Mouse (Mus musculus): ENCODE measurements around the gene Rps6kc1. TPM values are rescaled to one million over a fixed set of nuclear protein-coding genes. Genes with fewer than 3 reads are reported as not detected.

Gene Rps6kc1
- polyA plus RNA-seq, 1 experiment from 2014 or later = 23.8 TPM

DNA sequence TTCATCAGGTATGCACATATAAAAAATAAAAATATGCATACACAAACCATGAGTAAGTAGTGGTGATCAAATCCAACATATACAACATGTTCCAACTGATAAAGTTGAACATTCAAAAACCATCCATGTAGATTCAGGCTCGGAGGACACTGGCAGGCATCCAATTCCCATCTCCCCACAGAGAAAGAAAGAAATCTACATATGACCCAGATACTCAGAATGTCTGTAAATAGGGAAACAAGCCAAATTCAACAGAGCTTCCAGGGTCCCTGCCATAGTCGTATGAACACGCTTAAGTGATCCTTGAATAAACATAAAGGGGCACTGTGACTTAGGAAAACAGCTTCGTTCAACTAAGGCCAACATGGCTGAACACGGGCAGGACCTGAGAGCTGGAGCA lies 49.9 kb downstream of the Rps6kc1 start:
- H3K36me3 ChIP-seq (ENCODE audit: control insufficient read depth, insufficient read depth, low read length) = 0 out of 2 replicates have a peak, but pooled peaks cover 4% of the 10 kb centered on the region
- H3K4me1 ChIP-seq (ENCODE audit: control insufficient read depth, insufficient read depth, low read length) = no peaks in the 10 kb centered on the region
- no peaks in the 10 kb centered on the region for H3K27me3 ChIP-seq (replicated peaks; ENCODE audit: control insufficient read depth, insufficient read depth, low read length)
- H3K4me3 ChIP-seq (ENCODE audit: low read depth, low read length) = no peak overlapping the region
- ATAC-seq (no peak), DNase-seq (ENCODE audit: low spot score) (peak; percentile 70)
- no peak overlapping the region for H3K27ac ChIP-seq (ENCODE audit: low read depth, low read length)
- H3K4me2 ChIP-seq (ENCODE audit: low read length) = no peak overlapping the region
- WGBS = 49% methylated on average over 5 of the region's 5 CpGs
- H3K9ac ChIP-seq (ENCODE audit: low read length) = no peak overlapping the region
- no peaks in the 10 kb centered on the region for H3K9me3 ChIP-seq (replicated peaks; ENCODE audit: control insufficient read depth, low read length)

DNA sequence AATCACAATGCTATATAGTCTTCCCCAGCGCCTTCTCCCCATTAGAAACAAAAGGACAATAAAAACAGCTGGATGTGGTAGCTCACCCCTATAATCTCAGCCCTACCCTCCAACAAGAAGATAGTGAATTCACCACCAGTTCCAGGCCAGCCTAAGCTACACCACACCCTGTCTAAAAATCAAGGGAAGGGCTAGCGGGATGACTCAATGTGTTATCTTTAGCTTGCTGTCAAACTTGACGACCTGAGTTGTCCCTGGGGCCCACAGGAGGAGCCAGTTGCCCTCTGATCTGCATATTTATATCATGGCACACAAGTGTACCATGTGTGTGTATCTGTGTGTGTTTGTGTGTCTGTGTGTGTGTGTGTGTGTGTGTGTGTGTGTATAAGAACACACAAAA lies 57.1 kb downstream of the Rps6kc1 start:
- 80% methylated on average over 3 of the region's 3 CpGs for WGBS
- H3K9me3 ChIP-seq (replicated peaks; ENCODE audit: control insufficient read depth, low read length) = no peaks in the 10 kb centered on the region
- H3K9ac ChIP-seq (ENCODE audit: low read length) = no peak overlapping the region
- peaks cover 6% of the 10 kb centered on the region; the same call in 1 of the 2 replicates for H3K36me3 ChIP-seq (ENCODE audit: control insufficient read depth, insufficient read depth, low read length)
- no peak for ATAC-seq
- H3K4me3 ChIP-seq (ENCODE audit: low read depth, low read length) = no peak overlapping the region
- H3K4me2 ChIP-seq (ENCODE audit: low read length) = no peak overlapping the region
- H3K4me1 ChIP-seq (ENCODE audit: control insufficient read depth, insufficient read depth, low read length) = no peaks in the 10 kb centered on the region
- no peak for DNase-seq (ENCODE audit: low spot score)
- no peak overlapping the region for H3K27ac ChIP-seq (ENCODE audit: low read depth, low read length)
- no peaks in the 10 kb centered on the region for H3K27me3 ChIP-seq (replicated peaks; ENCODE audit: control insufficient read depth, insufficient read depth, low read length)

DNA sequence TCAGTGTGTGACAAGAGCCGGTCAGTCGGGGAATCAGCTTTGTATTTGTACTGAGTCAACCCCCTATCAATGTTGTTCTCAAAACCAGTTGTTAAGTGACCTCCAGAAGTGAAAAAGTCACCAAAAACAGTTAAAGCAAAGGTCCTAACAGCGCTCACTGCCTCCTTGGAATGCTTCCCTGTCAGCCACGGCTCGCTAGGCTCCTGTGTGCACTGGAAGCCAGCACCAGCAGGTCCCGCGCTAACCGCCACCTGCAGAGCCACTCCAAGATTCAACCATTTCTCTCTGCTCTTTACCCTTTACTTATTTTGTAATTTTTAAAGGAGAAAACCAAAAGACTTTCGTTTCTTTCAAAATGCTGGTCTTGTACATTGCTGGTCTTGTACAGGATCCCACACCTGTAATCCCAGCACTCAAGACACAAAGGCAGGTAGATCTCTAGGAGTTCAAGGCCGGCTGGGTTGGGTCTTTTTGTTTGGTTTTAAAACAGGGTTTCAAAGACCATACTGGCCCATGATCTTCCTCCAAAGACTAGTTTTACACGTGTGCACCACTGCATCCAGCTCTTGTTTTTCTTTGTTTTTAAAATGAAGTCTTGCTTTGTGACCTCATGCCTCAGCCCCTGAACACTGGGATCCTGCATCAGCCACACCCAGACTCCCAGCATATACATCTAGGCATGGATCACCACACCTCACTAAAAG lies 62.3 kb downstream of the Rps6kc1 start:
- Histone ChIP-seq H3K9me3 (replicated peaks; ENCODE audit: control insufficient read depth, low read length) (no peaks in the 10 kb centered on the region), H3K9ac (ENCODE audit: low read length) (no peak overlapping the region), H3K4me3 (ENCODE audit: low read depth, low read length) (no peak overlapping the region), H3K36me3 (ENCODE audit: control insufficient read depth, insufficient read depth, low read length) (no peaks in the 10 kb centered on the region), H3K4me2 (ENCODE audit: low read length) (no peak overlapping the region), H3K27ac (ENCODE audit: low read depth, low read length) (no peak overlapping the region), H3K27me3 (replicated peaks; ENCODE audit: control insufficient read depth, insufficient read depth, low read length) (no peaks in the 10 kb centered on the region), H3K4me1 (ENCODE audit: control insufficient read depth, insufficient read depth, low read length) (no peaks in the 10 kb centered on the region)
- 78% methylated on average over 11 of the region's 11 CpGs for WGBS
- DNase-seq (ENCODE audit: low spot score) = no peak
- ATAC-seq = no peak

DNA sequence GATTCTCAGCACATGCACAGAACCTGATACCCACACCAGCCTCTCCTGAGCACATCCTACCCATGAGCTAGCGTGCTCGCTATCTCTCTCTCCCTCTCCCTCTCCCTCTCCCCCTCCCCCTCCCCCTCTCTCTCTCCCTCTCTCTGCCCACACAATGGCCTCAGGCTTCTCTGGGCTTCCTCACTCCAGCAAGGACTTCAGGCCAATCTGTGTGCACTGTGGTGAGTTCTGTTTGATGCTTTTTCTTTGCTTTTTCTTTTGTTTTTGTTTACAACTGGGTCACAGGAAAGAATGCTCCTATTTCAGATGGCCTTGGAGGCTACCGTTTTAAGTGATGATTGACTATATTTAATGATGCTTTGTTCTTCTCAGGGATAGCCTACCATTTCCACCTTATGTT lies 62.9 kb downstream of the Rps6kc1 start:
- H3K4me3 ChIP-seq (ENCODE audit: low read depth, low read length) = no peak overlapping the region
- H3K27ac ChIP-seq (ENCODE audit: low read depth, low read length) = no peak overlapping the region
- WGBS = 45% methylated on average over 3 of the region's 3 CpGs
- no peak overlapping the region for H3K4me2 ChIP-seq (ENCODE audit: low read length)
- no peaks in the 10 kb centered on the region; the same call in 1 of the 2 replicates for H3K36me3 ChIP-seq (ENCODE audit: control insufficient read depth, insufficient read depth, low read length)
- no peaks in the 10 kb centered on the region for H3K27me3 ChIP-seq (replicated peaks; ENCODE audit: control insufficient read depth, insufficient read depth, low read length)
- DNase-seq (ENCODE audit: low spot score) (no peak), ATAC-seq (no peak)
- H3K9me3 ChIP-seq (replicated peaks; ENCODE audit: control insufficient read depth, low read length) = no peaks in the 10 kb centered on the region
- H3K9ac ChIP-seq (ENCODE audit: low read length) = no peak overlapping the region
- H3K4me1 ChIP-seq (ENCODE audit: control insufficient read depth, insufficient read depth, low read length) = no peaks in the 10 kb centered on the region

DNA sequence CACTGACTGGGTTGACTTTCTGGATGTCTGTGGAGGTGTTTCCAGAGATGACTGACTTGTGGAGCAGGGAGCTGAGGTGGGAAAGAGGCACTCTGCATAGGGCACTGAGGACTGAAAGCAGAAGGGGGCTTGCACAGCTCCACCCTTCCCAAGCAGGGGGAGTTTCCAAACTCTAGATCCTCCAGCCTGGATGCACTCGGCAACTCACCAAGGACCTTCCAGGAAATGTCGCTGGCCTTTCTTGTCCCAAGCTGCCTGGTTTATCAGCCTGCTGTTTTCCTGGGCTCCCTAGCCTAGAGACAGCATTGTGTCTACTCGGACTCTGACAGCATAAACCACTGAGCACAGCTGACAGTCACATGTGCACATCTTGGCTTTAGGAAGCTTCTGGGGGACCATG lies 64.6 kb downstream of the Rps6kc1 start:
- WGBS = 92% methylated on average over 3 of the region's 3 CpGs
- no peak overlapping the region for H3K27ac ChIP-seq (ENCODE audit: low read depth, low read length)
- no peaks in the 10 kb centered on the region for H3K9me3 ChIP-seq (replicated peaks; ENCODE audit: control insufficient read depth, low read length)
- H3K27me3 ChIP-seq (replicated peaks; ENCODE audit: control insufficient read depth, insufficient read depth, low read length) = no peaks in the 10 kb centered on the region
- ATAC-seq (no peak), DNase-seq (ENCODE audit: low spot score) (no peak)
- no peak overlapping the region for H3K4me2 ChIP-seq (ENCODE audit: low read length)
- H3K9ac ChIP-seq (ENCODE audit: low read length) = no peak overlapping the region
- no peaks in the 10 kb centered on the region; the same call in 1 of the 2 replicates for H3K36me3 ChIP-seq (ENCODE audit: control insufficient read depth, insufficient read depth, low read length)
- H3K4me1 ChIP-seq (ENCODE audit: control insufficient read depth, insufficient read depth, low read length) = no peaks in the 10 kb centered on the region
- no peak overlapping the region for H3K4me3 ChIP-seq (ENCODE audit: low read depth, low read length)

DNA sequence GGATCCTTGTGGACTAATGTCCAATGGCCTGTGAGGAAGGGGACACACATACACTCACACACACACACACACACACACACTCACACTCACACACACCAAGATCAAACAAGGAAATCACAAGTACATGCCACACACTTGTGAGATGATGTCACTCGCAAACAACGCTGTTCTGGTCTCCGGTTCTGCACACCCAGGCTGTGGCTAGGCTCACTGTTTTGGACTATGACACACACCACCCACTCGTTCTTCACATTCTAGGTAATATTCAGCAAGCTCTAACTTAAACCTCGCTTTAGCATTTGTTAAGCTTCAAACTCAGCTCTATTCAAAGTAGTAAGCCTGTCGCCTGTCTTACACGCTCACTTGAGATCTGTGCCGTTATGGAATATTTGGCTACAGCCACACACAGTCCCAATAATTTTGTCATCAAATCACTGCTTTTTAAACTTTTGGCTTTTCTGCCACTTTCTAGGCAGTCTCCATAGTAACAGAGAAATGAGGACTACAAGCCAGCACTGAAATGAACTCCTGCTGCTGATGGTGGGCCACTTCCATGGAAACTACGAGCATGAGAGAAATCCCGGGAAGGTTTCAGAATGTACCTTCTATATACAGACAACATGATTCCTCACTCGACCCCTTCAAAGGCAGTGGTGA lies 65.4 kb downstream of the Rps6kc1 start:
- H3K4me3 ChIP-seq (ENCODE audit: low read depth, low read length) = no peak overlapping the region
- H3K4me1 ChIP-seq (ENCODE audit: control insufficient read depth, insufficient read depth, low read length) = no peaks in the 10 kb centered on the region
- ATAC-seq (no peak), DNase-seq (ENCODE audit: low spot score) (no peak)
- no peak overlapping the region for H3K27ac ChIP-seq (ENCODE audit: low read depth, low read length)
- no peaks in the 10 kb centered on the region for H3K27me3 ChIP-seq (replicated peaks; ENCODE audit: control insufficient read depth, insufficient read depth, low read length)
- no peak overlapping the region for H3K4me2 ChIP-seq (ENCODE audit: low read length)
- 87% methylated on average over 11 of the region's 11 CpGs for WGBS
- H3K9ac ChIP-seq (ENCODE audit: low read length) = no peak overlapping the region
- H3K9me3 ChIP-seq (replicated peaks; ENCODE audit: control insufficient read depth, low read length) = no peaks in the 10 kb centered on the region
- H3K36me3 ChIP-seq (ENCODE audit: control insufficient read depth, insufficient read depth, low read length) = peaks cover 3% of the 10 kb centered on the region; the same call in 1 of the 2 replicates

DNA sequence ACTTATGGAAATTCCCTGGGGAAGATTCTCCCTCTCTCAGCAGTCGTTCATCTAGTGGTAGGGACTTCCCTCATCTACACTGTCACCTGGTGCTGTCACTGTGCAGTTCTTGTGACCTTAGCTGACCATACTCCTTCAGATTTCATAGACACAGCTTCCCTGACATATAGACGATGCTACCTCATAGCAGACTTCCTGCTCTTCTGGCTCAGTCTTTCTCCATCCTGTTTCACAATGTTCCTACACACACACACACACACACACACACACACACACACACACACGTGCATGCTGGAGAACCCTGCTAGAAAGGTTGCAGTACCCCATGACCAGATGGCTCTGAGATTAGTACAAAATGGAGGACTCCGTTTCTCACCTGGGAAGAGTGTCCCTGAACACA lies 66.2 kb downstream of the Rps6kc1 start:
- 85% methylated on average over 4 of the region's 4 CpGs for WGBS
- H3K4me3 ChIP-seq (ENCODE audit: low read depth, low read length) = no peak overlapping the region
- no peak overlapping the region for H3K4me2 ChIP-seq (ENCODE audit: low read length)
- DNase-seq (ENCODE audit: low spot score) (no peak), ATAC-seq (no peak)
- no peak overlapping the region for H3K27ac ChIP-seq (ENCODE audit: low read depth, low read length)
- H3K36me3 ChIP-seq (ENCODE audit: control insufficient read depth, insufficient read depth, low read length) = peaks cover 7% of the 10 kb centered on the region; the same call in 1 of the 2 replicates
- H3K4me1 ChIP-seq (ENCODE audit: control insufficient read depth, insufficient read depth, low read length) = no peaks in the 10 kb centered on the region
- no peak overlapping the region for H3K9ac ChIP-seq (ENCODE audit: low read length)
- H3K27me3 ChIP-seq (replicated peaks; ENCODE audit: control insufficient read depth, insufficient read depth, low read length) = no peaks in the 10 kb centered on the region
- H3K9me3 ChIP-seq (replicated peaks; ENCODE audit: control insufficient read depth, low read length) = no peaks in the 10 kb centered on the region

DNA sequence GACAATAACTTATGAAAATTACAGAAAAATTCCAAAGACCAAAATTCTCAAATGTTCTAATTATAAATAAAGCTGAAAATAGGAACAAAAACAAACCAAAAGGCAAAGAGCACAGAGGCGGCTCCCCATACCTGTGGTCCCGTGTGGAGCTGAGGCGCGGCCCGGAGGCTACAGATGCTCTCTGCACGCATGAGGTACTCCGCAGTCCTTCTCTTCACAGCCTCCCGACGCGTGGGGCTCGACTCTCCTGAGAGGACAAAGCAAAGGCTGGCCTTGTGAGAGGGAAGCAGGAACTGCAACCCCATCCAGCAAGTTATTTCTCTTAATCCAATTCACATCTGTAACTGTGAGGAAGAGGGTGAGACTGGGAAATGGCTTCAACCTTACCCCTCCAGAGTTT lies 67.2 kb downstream of the Rps6kc1 start:
- H3K4me2 ChIP-seq (ENCODE audit: low read length) = no peak overlapping the region
- peaks cover 7% of the 10 kb centered on the region; the same call in 1 of the 2 replicates for H3K36me3 ChIP-seq (ENCODE audit: control insufficient read depth, insufficient read depth, low read length)
- no peak overlapping the region for H3K9ac ChIP-seq (ENCODE audit: low read length)
- H3K9me3 ChIP-seq (replicated peaks; ENCODE audit: control insufficient read depth, low read length) = no peaks in the 10 kb centered on the region
- no peaks in the 10 kb centered on the region for H3K4me1 ChIP-seq (ENCODE audit: control insufficient read depth, insufficient read depth, low read length)
- ATAC-seq (no peak), DNase-seq (ENCODE audit: low spot score) (no peak)
- H3K4me3 ChIP-seq (ENCODE audit: low read depth, low read length) = no peak overlapping the region
- no peaks in the 10 kb centered on the region for H3K27me3 ChIP-seq (replicated peaks; ENCODE audit: control insufficient read depth, insufficient read depth, low read length)
- 82% methylated on average over 11 of the region's 11 CpGs for WGBS
- no peak overlapping the region for H3K27ac ChIP-seq (ENCODE audit: low read depth, low read length)

DNA sequence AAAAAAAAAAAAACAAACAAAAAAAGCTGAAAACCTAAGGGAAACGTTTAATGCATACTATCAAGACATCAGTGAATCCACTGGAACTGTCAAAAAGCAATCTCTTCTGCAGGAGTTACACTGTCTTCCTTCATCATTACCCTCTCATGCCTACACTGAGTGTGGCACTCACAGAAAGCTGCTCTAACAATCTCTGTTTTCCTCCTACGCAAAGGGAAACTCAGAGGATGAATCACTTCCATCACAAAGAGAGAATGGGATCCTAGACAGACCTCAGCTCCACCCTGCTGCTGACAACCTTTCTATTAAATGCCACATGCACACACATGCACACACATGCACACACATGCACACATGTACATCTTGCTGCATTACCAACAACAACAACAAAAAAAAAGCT lies 75.5 kb downstream of the Rps6kc1 start:
- Histone ChIP-seq H3K36me3 (ENCODE audit: control insufficient read depth, insufficient read depth, low read length) (0 out of 2 replicates have a peak, but pooled peaks cover 4% of the 10 kb centered on the region), H3K4me1 (ENCODE audit: control insufficient read depth, insufficient read depth, low read length) (no peaks in the 10 kb centered on the region), H3K27me3 (replicated peaks; ENCODE audit: control insufficient read depth, insufficient read depth, low read length) (no peaks in the 10 kb centered on the region), H3K9ac (ENCODE audit: low read length) (no peak overlapping the region), H3K4me3 (ENCODE audit: low read depth, low read length) (no peak overlapping the region), H3K9me3 (replicated peaks; ENCODE audit: control insufficient read depth, low read length) (no peaks in the 10 kb centered on the region), H3K27ac (ENCODE audit: low read depth, low read length) (no peak overlapping the region), H3K4me2 (ENCODE audit: low read length) (no peak overlapping the region)
- WGBS = 87% methylated on average over 2 of the region's 2 CpGs
- ATAC-seq (no peak), DNase-seq (ENCODE audit: low spot score) (no peak)

Data from forebrain, embryonic 14.5 days (tissue).